Mouse (Mus musculus): ENCODE results near the gene Cars. TPM values are rescaled to one million over a fixed set of nuclear protein-coding genes. Genes with fewer than 3 reads are reported as not detected.
"Not testable (repeated sequence)": the region's sequence is repeated elsewhere in the genome, so short reads cannot be mapped to it uniquely, and the experiment has no call there.

The Cars gene
- 10 to 100 TPM; 32.7 to 32.9 TPM for total RNA-seq (2021)
- long read RNA-seq, experiment 1, transcript Cars-202 (22 exons, 2,462 nt), result major isoform, 9 of 23 reads
- long read RNA-seq, experiment 1, transcript Cars-201 (23 exons, 3,222 nt), result major isoform, 9 of 23 reads
- long read RNA-seq, experiment 1, partial matches to known transcripts, result 5 of 23 reads
- long read RNA-seq, experiment 1, other reads (novel, unspliced or antisense), result 0 of 23 reads
- long read RNA-seq, experiment 2, transcript Cars-201 (23 exons, 3,222 nt), result minor isoform, 12 of 38 reads
- long read RNA-seq, experiment 2, transcript Cars-202 (22 exons, 2,462 nt), result major isoform, 18 of 38 reads
- long read RNA-seq, experiment 2, partial matches to known transcripts, result 4 of 38 reads
- long read RNA-seq, experiment 2, other reads (novel, unspliced or antisense), result 4 of 38 reads

DNA sequence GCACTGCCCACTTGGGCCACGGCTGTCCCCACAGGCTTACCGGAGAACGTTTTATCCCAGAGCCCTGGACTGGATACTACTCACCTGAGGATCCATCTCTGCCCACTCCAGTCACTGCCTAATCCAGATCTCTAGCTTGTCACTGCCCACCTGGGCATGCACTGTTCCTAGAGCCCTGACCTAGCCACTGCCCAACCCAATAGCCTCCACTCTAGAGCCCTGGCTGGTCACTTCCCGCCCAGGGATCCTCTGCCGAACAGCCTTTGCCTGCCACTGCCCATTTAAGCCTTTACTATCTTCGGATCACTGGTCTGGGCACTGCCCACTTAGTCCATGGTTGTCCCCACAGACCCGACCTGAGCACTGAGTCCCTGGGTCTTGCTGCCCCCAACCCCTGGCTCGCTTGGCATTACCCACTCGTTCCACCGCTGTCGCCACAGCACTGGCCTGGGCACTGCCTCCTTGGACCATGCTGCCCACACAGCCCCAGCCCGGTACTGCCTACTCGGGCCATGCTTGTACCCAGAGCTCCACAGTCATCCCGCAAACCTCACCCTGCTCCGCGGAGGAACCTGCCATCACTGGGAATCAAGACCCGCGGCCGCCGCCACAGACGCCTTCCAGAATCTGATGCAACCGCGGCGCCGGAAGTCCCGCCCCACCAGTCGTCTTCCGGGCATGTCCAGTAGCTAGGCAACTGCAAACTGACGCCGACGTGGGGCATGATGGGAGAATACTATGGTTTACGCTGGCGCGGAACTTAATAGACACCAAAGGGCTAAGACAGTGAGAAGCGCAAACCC is at the start of gene Cars:
Gene Cars (minus strand): TSS at position 663 of the 803 bp plus-strand sequence.
- peak; percentile 91 for DNase-seq

DNA sequence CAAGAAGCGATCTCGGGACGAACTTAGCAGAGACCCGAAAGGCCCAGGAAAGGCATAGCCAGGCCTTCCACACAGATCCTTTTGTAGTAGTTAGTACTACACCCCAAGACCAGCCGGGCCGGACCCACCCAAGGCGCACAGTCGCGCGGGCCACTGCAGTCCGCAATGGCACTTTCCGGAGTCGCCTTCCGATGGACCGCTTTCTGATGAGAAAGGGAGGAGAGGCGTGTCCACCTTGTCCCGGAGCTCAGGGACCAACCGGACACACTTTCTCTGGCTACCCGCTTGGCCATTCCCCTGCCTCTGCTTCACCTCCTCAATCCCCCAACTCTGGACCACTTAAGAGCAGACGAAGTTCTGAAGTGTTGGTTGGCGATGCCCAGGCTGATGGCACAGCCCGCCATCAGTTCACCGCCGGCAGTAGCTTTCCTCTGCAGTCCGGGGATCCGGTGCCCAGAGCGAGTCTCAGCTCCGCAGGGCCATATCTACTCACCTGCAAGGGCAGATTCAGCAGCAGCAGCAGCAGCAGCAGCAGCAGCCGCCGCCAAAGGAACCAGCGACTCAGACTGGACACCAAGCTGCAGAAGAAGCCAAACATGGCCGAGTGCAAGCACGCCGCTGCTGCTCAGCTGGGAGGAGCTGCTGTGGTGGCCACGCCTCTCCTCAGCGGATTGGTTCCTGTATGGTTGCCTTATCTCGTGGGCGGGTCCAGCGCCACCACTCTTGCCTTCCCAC is 49.3 kb upstream of the Cars start, which contains the start of gene Tnfrsf22:
Gene Tnfrsf22 (minus strand): TSS at position 628 of the 735 bp plus-strand sequence.
- DNase-seq, result peak; percentile 77

DNA sequence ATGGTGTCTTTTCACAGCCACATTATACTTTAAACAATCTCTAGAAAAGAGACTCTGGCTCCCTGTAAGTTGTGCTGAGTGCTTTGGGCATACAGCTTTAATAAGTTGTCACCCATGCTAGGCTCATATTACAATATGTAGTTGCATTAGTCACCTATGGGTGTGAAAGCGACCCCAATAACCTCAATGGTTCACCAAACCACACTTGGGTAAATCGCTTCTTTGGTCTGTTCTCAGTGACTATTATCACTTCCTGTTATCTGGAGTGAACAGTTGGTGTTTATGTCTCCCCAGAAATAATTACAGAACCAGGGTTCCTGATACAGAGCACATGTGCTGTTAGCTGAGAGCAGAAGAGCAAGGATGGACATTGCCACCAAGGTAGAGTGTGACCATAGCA is 44.1 kb upstream of the Cars start:
- not testable (repeated sequence) for DNase-seq

DNA sequence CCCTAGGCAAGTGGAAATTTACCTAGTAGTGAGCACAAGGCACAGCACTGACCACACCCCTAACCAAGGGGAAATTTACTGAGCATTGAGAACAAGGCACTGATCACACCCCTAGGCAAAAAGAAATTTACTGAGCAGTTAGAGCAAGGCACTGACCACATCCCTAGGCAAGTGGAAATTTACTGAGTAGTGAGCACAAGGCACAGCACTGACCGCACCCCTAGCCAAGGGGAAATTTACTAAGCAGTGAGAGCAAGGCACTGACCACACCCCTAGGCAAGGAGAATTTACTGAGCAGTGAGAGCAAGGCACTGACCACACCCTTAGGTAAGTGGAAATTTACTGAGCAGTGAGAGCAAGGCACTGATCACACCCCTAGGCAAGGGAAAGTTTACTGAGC is 36.8 kb upstream of the Cars start:
- no peak for DNase-seq

DNA sequence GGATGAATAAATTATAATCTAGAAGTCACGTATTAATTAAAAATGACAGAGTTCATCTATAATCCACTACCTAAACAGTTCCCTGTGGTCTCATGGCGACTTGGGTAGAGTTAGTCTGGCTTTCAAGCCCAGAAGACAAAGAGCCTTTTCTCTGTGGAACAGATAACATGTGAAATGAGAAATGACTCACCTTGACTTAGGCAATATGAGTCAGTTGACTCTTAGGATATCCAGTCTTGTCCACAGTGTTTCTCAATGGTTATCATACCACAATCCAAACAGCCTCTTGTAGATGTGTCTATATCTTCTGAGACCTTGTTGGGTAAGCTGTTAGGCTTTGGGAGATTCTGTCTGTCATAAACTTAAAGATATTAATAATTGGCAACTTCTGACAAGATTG is 31.6 kb upstream of the Cars start:
- DNase-seq, result no peak

DNA sequence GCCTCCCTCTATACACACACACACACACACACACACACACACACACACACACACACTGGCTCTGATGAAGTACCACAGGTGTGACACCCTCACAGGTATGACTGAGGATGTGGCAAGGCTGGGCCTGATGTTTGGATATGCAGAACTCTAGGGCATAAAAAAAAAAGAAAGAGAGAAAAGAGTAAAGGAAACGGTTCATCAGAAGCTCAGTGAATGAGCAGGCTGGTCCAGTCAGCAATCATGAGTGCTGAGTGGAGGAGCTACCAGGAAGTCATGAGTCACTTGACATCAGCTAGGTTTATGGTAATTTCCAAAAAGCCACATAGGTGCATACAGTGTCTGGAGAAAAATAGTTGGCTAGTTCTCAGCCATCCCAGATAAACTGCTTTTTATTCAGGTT is 29.6 kb upstream of the Cars start:
- DNase-seq, result no peak

DNA sequence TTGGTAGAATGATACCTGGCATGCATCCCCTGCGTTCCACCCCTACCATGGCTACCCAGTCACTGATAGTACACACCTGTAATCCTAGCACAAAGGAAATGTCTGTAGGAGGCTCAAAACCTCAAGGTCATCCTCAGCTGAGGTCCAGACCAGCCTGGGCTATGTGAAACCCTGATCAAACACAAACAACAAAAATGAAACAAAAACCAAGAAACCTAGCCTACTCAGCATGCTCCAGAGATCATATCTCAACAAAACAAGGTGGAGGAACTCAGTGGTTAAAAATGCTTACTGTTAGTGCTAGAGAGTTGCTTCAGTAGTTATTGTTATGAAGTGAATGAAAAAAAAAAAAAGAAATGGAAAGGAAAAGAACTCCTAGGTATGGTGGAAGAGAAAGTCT is 28.6 kb upstream of the Cars start, which contains the start of gene Tnfrsf26:
Gene Tnfrsf26 (minus strand): TSS at position 183 of the 400 bp plus-strand sequence.
- DNase-seq, result no peak

DNA sequence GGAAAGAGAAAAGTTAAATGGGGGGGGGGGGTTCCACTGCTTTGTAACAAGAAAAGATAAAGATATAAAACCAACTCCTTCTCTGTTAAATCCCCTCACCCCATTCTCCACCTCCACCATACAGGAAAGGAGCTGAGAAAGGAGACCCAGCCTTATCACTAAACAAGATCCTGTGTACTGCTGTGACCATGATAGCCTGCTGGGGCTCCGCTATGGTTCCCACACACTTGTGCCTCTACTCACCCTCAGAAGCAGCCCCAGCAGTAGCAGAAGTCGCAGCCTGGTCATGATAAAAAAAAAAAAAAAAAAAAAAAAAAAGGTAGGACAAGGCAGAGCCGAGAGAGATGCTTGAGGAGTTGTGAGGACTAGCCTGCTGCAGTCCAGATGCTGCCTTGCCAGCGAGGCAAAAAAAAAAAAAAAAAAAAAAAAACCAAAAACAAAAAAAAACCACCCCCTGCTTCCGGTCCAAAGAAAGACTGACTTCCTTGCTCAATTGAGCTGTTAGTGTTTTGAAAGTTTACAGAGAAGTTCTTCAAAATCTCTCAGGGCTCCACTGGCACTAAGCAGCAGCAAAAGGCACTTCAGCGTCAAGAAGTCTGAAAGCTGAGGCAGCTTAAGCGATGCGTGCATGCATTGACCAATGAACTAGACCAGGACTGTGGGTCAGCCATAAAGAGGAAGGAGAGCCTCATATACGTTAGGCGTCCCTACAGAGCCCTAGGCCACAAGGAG is 27.8 kb upstream of the Cars start:
- no peak for DNase-seq

DNA sequence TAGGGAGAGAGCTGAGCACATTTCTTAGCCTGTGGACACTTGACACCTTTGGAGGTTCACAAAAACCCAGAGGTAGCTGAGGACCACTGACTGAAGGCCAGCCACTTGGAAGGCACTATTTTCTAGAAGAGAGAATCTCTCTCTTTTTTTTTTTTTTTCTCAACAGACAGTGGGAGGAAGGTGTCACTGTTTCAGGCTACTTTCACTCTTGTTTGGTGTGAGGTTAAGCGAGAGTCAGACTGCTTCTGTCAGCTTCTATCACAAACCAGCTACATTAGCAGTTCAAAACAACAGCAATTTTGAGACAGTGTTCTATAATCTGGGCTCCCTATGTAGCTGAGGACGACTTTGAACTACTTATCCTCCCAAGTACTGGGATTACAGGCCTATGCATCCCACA is 26.3 kb upstream of the Cars start:
- DNase-seq, result no peak

DNA sequence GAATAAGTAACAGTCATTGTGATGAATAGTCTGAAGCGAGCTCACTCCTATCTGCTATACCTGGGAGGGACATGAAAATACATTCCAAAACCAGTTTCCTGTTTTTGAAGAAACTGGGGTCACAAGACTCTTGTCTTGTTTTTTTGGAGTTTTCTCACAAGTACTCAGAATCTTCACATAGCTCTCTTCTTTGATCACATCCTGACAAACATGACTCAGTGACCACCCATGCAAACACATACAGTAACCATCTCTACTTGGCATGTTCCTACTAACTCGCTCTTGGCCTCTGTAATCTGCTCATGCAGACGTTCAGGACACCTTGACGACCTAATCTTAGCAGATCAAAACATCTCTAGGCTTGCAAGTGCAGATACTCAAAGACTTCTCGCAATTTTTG is 25.3 kb upstream of the Cars start:
- DNase-seq, result no peak

DNA sequence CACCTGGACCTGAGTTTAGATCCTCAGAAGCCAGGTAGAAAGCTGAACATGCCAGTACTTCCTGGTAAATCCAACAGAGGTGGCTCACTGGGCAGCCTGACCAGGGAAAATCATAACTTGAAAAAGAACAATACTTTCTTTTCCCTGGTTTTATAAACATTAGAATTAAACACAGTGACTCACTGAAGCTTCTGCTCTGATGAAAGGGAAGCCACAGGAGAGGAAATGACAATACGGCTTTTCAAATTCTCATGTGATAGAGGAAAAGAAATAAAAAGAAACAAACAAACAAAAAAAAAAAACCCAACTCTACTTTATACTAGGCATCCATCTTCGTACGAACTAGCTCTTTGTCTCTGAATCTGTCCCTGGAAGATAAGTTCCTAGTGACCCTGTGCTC is 24.7 kb upstream of the Cars start:
- no peak for DNase-seq

DNA sequence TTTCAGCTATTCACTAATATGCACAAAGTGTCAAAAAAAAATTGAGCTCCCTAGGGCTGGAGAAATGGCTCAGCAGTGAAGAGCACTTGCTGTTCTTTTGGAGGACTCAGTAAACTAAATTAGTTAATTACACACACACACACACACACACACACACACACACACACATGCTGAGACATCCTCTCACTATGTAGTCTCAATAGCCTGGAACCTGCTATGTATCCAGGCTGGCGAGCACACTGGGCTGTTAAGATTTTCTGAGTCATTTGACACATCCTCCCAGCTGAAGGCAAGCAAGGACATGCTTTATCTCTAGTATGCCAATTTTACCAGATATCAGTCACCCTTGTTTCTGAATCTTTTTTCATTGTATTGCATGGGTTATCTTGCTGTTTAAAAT is 21.1 kb upstream of the Cars start:
- DNase-seq, result no peak

DNA sequence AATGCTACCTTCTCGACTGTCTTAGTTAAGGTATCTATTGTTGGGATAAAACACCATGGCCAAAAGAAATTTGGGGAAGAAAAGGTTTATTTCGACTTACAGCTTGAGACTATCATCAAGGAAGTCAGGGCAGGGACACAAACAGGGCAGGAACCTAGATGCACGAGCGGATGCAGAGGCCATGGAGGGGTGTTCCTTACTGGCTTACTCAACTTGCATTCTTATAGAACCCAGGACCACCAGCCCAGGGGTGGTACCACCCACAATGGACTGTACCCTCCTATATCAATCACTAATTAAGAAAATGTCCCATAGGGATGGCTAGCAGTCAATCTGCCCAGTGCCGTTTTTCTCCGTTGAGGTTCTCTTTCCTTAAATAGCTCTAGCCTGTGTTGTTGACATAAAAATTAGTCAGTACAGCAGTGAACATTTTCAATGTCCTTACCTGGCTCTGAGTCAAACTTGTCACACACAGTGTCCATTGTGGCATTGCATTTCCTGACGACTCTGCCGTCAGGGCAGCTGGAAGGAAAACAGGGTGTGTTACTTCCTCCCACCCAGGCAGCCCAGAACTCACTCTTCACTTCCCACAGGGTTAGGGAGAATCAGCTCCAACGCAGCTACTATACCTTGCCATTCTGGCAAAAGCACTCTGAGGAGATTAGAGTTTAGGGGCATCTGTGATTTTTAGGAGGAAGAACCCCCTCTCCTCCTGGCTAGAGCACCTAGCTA is 14.7 kb upstream of the Cars start:
- DNase-seq, result no peak

DNA sequence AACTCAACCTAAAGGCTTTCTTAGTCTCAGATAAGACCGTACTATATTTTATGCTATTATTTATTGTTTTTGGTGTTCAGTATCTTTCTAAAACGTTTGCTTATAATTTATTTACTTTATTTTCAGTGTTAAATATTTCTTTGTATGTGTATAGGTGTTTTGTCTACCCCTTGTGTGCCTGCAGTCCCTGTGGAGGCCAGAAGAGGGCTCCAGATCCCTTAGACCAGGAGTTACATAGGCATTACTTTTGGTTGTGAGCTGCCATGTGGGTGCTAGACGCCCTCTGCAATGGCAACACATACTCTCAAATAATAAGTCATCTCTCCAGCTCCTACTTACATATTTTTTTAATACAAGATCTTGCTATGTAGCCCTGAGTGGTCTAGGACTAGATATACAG is 12.3 kb upstream of the Cars start:
- DNase-seq, result no peak

DNA sequence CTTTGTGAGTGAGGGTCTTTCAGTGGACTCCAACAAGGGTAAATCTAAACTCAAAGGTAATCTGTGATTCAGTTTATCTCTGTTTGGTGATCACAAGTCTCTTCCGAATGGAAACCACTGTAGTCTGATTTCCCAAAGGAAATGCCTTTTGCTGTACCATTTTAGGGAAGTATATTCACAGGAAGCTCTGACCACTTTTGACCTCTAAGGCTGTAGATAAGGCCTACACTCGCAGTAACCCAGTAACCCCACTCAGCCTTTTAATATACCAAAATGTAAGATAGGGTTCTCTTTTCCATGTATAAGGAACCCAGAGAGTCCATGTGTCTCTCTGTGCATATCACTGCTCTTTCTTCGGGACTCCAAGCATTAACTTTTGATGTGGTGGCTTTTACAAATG is 5.4 kb upstream of the Cars start:
- DNase-seq, result no peak

DNA sequence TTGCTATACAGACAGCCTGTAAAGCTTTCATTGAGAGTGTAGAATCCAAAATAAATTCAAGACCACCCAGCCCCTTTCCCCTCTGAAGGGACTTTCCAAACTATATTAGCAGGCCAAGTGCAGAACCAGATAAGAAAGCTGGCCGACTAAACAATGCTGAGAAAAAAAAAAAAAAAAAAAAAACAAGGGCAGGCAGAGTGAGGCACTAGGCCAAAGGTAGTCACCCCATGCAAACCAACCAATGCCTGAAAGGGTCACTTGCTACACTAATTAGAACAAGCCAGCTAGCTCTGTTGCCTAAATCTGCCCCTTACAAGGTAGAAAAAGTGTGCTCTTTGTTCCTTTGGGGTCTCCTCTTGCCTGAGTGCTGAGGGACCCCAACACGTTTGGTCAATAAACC is 5.0 kb upstream of the Cars start:
- DNase-seq, result no peak

DNA sequence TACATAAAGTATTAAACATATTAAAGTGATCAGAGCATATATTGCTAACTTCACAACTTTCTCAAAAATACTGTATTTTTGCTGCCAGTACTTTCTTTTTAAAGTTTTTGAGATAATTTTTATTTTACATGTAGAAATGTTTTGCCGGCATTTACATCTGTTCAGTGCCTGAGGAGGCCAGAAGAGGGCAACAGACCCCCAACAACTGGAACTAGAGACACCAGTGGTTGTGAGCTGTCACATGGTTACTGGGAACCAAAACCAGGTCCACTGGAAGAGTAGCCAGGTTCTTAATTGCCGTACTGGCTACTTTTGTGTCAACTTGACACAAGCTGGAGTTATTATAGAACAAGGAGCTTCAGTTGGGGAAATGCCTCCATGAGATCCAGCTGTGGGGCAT is 1.8 kb upstream of the Cars start:
- no peak for DNase-seq

DNA sequence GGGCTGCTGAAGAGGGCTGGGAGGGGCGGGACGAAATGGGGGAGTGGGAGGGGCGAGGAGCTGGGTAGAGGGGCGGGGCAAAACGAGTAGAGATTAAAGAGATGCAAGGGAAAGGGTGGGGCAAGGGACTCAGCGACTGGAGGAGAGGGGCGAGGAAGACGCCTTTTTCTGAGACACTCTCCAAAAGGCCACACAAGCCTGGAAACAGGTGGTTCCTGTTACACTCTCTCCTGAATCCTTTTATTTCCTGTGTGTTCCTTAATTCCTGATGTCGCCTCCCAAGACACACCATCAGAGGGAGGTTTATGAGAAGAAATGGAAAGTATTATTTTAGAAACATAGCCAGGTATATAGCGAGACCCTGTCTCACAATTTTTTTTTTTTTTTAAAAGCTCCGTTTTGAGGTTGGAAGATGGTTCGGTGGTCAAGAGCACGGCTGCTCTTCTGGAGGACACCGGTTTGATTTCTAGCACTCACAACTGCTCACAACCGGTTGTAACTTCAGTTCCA is 396 bp upstream of the Cars start:
- DNase-seq, result no peak

DNA sequence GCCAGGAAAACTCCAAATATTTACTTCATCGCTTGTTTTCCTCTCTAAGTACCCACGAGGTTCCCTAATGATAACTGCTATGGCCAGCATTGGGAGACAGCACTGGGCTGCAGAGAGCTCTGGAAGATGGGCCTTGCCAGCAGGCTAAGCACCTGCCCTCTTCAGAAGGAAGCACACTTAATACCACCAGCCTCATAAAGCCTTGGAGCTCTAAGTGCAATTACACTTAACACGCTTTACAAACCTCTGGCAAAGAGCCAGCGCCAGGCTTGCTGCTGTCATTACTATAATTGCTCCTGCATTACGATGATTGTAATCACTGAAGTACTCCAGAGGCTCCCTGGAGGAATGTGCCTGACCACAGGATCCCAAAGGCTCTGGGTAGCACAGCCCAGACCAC is 5.0 kb downstream of the Cars start:
- DNase-seq, result no peak

DNA sequence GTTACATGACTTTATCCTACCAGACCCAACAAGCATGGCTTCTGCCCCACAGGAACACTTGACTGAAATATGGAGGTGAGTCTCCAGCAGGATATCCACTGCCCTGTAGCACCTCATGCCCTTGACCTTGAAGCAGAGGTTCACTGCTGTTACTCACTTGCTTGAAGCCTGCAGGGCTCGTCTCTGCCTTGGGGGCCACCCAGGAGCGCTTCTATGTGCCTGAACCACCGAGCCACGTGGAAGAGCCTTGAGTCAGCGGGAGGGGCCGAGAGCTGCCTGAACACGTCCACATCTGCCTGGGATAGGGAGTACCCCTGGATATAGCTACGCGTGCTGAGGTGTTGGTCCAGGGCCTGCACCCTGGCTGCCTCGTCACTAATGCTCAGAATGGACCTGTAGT is 7.6 kb downstream of the Cars start:
- DNase-seq, result no peak

DNA sequence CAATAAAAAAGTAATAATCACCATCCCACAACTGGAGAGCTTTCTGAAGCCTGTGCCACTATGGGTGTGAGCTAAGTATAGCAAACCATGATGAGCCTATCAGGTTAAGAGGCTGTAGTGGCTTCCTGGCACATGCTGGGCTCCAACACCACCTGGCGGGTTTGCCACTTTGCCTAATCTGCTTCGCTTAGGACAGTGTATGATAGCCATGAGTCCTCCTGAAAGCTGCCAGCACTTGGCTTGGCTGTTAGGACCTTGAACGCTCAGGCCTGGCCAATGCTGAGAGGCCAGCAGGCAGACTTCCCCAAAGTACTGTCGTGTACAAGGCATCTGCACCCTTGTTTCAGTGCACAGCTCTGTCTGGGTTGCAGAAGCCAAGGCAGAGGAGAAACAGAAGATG is 11.9 kb downstream of the Cars start:
- peak; percentile 73 for DNase-seq

All from gastrocnemius, postnatal 25 days (tissue).